In genomic region chr4:57568268-57569068, GRCm38 (mm10) we compare ENCODE assay signal across 9 mouse cellular contexts. TPM values are rescaled to one million over a fixed set of nuclear protein-coding genes. Genes with fewer than 3 reads are reported as not detected.
A peak's percentile ranks its signal among the peaks of the same experiment; 100 is the strongest.
DNase-seq lines count a peak whose midpoint lies in the region; ATAC-seq and TF ChIP-seq lines count a peak whose summit lies in the region.
"Had no signal": no experiment of that assay in that cellular context is flagged by ENCODE, and none has a peak within 500 bp of the region (broad histone marks: within the 10 kb centered on the region; RNA-seq: fewer than 3 reads in every experiment).

No protein-coding gene starts in this region.

- no peak for TF ChIP-seq EP300 in heart, adult 2 months (IDR thresholded peaks at IDR 0.05; ENCODE audit: insufficient read depth, low read depth, low read length)

- peaks cover 12% of the 10 kb centered on the region for H3K4me1 ChIP-seq in heart, adult 2 months (ENCODE audit: control insufficient read depth, insufficient read depth, low read length)
- H3K4me1 ChIP-seq in midbrain, embryonic 13.5 days (replicated peaks) = peaks cover 9% of the 10 kb centered on the region; the same call in 1 of the 2 replicates

- ATAC-seq in midbrain, embryonic 13.5 days = no peak; the same call in none of the 2 replicates

- H3K27ac ChIP-seq in heart, adult 2 months = peak overlapping the region; percentile 91
- H3K27ac ChIP-seq in midbrain, embryonic 13.5 days = peak overlapping the region; percentile 60; the same call in 1 of the 2 replicates

- peak overlapping the region; percentile 88 for H3K9ac ChIP-seq in heart, adult 2 months (ENCODE audit: low read depth, low read length)
- H3K9ac ChIP-seq in midbrain, embryonic 13.5 days (replicated peaks) = peak overlapping the region; percentile 67

- no peaks in the 10 kb centered on the region for H3K27me3 ChIP-seq in heart, adult 2 months (ENCODE audit: control insufficient read depth, insufficient read depth, low read length)
- peaks cover 22% of the 10 kb centered on the region for H3K27me3 ChIP-seq in midbrain, embryonic 13.5 days

- WGBS in heart, adult 2 months = 26% methylated on average over 19 of the region's 19 CpGs
- 48% methylated on average over 18 of the region's 19 CpGs for WGBS in midbrain, embryonic 13.5 days

- no peak for DNase-seq in heart, adult 2 months
- DNase-seq in heart, adult 9 months (ENCODE audit: low spot score in 2 of 2) = no peak
- DNase-seq in brain, embryonic 14.5 days (ENCODE audit: low read depth) = peak; percentile 45
- DNase-seq in heart, postnatal 4 days = peak; percentile 37
- DNase-seq in layer of hippocampus, postnatal 14 days (ENCODE audit: low spot score in 2 of 2) = no peak
- no peak for DNase-seq in right cerebral cortex, adult 18-20 months
- no peak for DNase-seq in left cerebral cortex, adult 11 months (ENCODE audit: low spot score)

- TF ChIP-seq CTCF in heart, adult 2 months (IDR thresholded peaks at IDR 0.05) = no peak
- no peak for TF ChIP-seq CTCF in brain, embryonic 14.5 days (IDR thresholded peaks at IDR 0.05; ENCODE audit: borderline replicate concordance, extremely low read depth, insufficient read depth, insufficient read length)

- intact Hi-C loops in heart, adult 2 months (cut with DNase I) = loop anchor here (2.0 kb wide), 1 partner anchor 24 kb away; no protein-coding TSS in a partner anchor

- H3K4me2 ChIP-seq in midbrain, embryonic 13.5 days (replicated peaks) = peak overlapping the region; percentile 85

- H3K9me3 ChIP-seq in midbrain, embryonic 13.5 days = no peaks in the 10 kb centered on the region

- H3K4me3 ChIP-seq in heart, adult 2 months = peak overlapping the region; percentile 61
- H3K4me3 ChIP-seq in midbrain, embryonic 13.5 days (replicated peaks) = peak overlapping the region; percentile 57

- no peak for TF ChIP-seq POLR2A in heart, adult 2 months (IDR thresholded peaks at IDR 0.05; ENCODE audit: insufficient read depth, low read depth, low read length)
- TF ChIP-seq POLR2A in brain, embryonic 14.5 days (IDR thresholded peaks at IDR 0.05; ENCODE audit: borderline replicate concordance, extremely low read depth, insufficient read depth, insufficient read length, poor library complexity, severe bottlenecking) = no peak

- H3K79me2 ChIP-seq in heart, adult 2 months (replicated peaks; ENCODE audit: control insufficient read depth, insufficient read depth, low read length) = peaks cover 3% of the 10 kb centered on the region

- no peaks in the 10 kb centered on the region; the same call in 1 of the 2 replicates for H3K36me3 ChIP-seq in heart, adult 2 months (ENCODE audit: control insufficient read depth, insufficient read depth, low read length)
- no peaks in the 10 kb centered on the region for H3K36me3 ChIP-seq in midbrain, embryonic 13.5 days

RNA-seq across cellular contexts. Expression of gene Pakap, which starts 0.5 kb away (rescaled TPM):
- total RNA-seq in heart, adult 2 months (2021) = 10 to 100 TPM; 33.7 to 35.2 TPM
- 3.3 and 7.6 TPM in 2 replicates for polyA plus RNA-seq in heart, adult 2 months (2012; rRNA removed)
- 0.58 and 1.9 TPM in 2 replicates for polyA plus RNA-seq in brain, embryonic 14.5 days (2012; rRNA removed)
- total RNA-seq in heart, postnatal 4 days (2021) = 10 to 100 TPM; 73.5 to 80.4 TPM
- polyA plus RNA-seq in midbrain, embryonic 13.5 days (2015; fragmentation: Nextera tagmentation; extraction: Ambion mirVana) = 6.8 and 7.3 TPM in 2 replicates
- 10 to 100 TPM; 20.8 to 26.0 TPM for total RNA-seq in layer of hippocampus, postnatal 14 days (2021)
- total RNA-seq: MEL had no signal

Comparison
In these comparisons a context has a peak if more than half of its experiments do, and no peak if none do; other contexts are left out.
1. DNase-seq: peak in brain, embryonic 14.5 days (single experiment) and heart, postnatal 4 days (single experiment); none in heart, adult 2 months (0 of 2), heart, adult 9 months (0 of 2), layer of hippocampus, postnatal 14 days (0 of 2), right cerebral cortex, adult 18-20 months (single experiment) and left cerebral cortex, adult 11 months (single experiment).